Mouse (Mus musculus) erythroblast, embryonic 14.5 days (primary cell): ENCODE measurements around the gene Dlgap1.

Experiments used
- GATA1 ChIP-seq: IDR thresholded peaks from 2 replicates; pipeline ENCODE4 v1.6.1; 2012; ENCODE audit warnings: low read length, inconsistent platforms, mixed read lengths
- TAL1 ChIP-seq: IDR thresholded peaks from 3 replicates; pipeline ENCODE4 v1.6.1; 2012; ENCODE audit warnings: low read length, inconsistent platforms, mixed read lengths

DNA sequence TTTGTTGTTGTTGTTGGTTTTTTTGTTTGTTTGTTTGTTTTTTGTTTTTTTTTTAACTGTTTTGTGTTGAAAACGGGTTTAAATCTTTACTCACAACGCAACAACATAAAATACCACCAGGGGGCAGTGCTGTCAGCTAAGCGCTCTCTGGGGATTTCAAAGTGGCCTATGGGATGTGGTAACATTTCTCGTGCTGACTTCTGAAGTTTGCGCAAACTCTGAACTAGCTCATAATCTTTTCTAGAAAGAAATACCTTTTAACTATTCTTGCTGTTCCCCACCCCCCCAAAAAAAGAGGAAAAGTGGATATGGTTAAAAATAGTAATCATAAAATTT, 461.5 kb downstream of the Dlgap1 start:
- TF ChIP-seq GATA1 (no peak), TAL1 (no peak)
